Mouse (Mus musculus): ENCODE measurements around the gene Slc35b2.

Gene Slc35b2

GRCm38 (mm10) chr17:45559732-45560525 lies 3.7 kb upstream of the Slc35b2 start:
- no peak for ATAC-seq (ENCODE audit: insufficient number of reproducible peaks, low FRiP score, low TSS enrichment)

GRCm38 (mm10) chr17:45563216-45563615 lies 458 bp upstream of the Slc35b2 start:
- no peak for ATAC-seq (ENCODE audit: insufficient number of reproducible peaks, low FRiP score, low TSS enrichment)

- no peak for ATAC-seq (ENCODE audit: insufficient number of reproducible peaks, low FRiP score, low TSS enrichment)
Observed at GRCm38 (mm10) chr17:45564531-45565084, 934 bp downstream of the Slc35b2 start.

GRCm38 (mm10) chr17:45565103-45565502 lies 1.4 kb downstream of the Slc35b2 start:
- no peak for ATAC-seq (ENCODE audit: insufficient number of reproducible peaks, low FRiP score, low TSS enrichment)

- ATAC-seq (ENCODE audit: insufficient number of reproducible peaks, low FRiP score, low TSS enrichment) = no peak
Observed at GRCm38 (mm10) chr17:45566031-45566359, 2.3 kb downstream of the Slc35b2 start.

GRCm38 (mm10) chr17:45566360-45567161 lies 2.9 kb downstream of the Slc35b2 start:
- no peak for ATAC-seq (ENCODE audit: insufficient number of reproducible peaks, low FRiP score, low TSS enrichment)

GRCm38 (mm10) chr17:45567162-45567601 lies 3.5 kb downstream of the Slc35b2 start:
- ATAC-seq (ENCODE audit: insufficient number of reproducible peaks, low FRiP score, low TSS enrichment) = no peak

- no peak for ATAC-seq (ENCODE audit: insufficient number of reproducible peaks, low FRiP score, low TSS enrichment)
Observed at GRCm38 (mm10) chr17:45568990-45569389, 5.3 kb downstream of the Slc35b2 start.

GRCm38 (mm10) chr17:45569999-45570398 lies 6.3 kb downstream of the Slc35b2 start:
- no peak for ATAC-seq (ENCODE audit: insufficient number of reproducible peaks, low FRiP score, low TSS enrichment)

- peak; percentile 21; the same call in 1 of the 2 replicates for ATAC-seq (ENCODE audit: insufficient number of reproducible peaks, low FRiP score, low TSS enrichment)
Observed at GRCm38 (mm10) chr17:45572103-45573086, 8.7 kb downstream of the Slc35b2 start.

- ATAC-seq (ENCODE audit: insufficient number of reproducible peaks, low FRiP score, low TSS enrichment) = peak; percentile 42; the same call in 1 of the 2 replicates
Observed at GRCm38 (mm10) chr17:45573087-45573779, 9.6 kb downstream of the Slc35b2 start, which contains the start of gene Hsp90ab1. Gene Hsp90ab1, minus strand, starts transcription at chr17:45573271.

- ATAC-seq (ENCODE audit: insufficient number of reproducible peaks, low FRiP score, low TSS enrichment) = peak; percentile 32
Observed at GRCm38 (mm10) chr17:45573780-45574123, 10.1 kb downstream of the Slc35b2 start.

- peak; percentile 71 for ATAC-seq (ENCODE audit: insufficient number of reproducible peaks, low FRiP score, low TSS enrichment)
Observed at GRCm38 (mm10) chr17:45574129-45574761, 10.6 kb downstream of the Slc35b2 start.

GRCm38 (mm10) chr17:45575123-45575897 lies 11.6 kb downstream of the Slc35b2 start:
- ATAC-seq (ENCODE audit: insufficient number of reproducible peaks, low FRiP score, low TSS enrichment) = no peak

GRCm38 (mm10) chr17:45578242-45578641 lies 14.6 kb downstream of the Slc35b2 start:
- ATAC-seq (ENCODE audit: insufficient number of reproducible peaks, low FRiP score, low TSS enrichment) = no peak

GRCm38 (mm10) chr17:45578843-45579242 lies 15.2 kb downstream of the Slc35b2 start:
- ATAC-seq (ENCODE audit: insufficient number of reproducible peaks, low FRiP score, low TSS enrichment) = no peak

- ATAC-seq (ENCODE audit: insufficient number of reproducible peaks, low FRiP score, low TSS enrichment) = no peak
Observed at GRCm38 (mm10) chr17:45579554-45579953, 15.9 kb downstream of the Slc35b2 start.

GRCm38 (mm10) chr17:45580958-45581477 lies 17.3 kb downstream of the Slc35b2 start:
- ATAC-seq (ENCODE audit: insufficient number of reproducible peaks, low FRiP score, low TSS enrichment) = no peak

All from cerebellum, adult (tissue).